Mouse (Mus musculus): ENCODE measurements at regions not wholly inside any gene's neighbourhood (a gene's known extent, or its start where the extent isn't known, plus 50 kb on each side); places are given as distances from the start of the nearest gene placed in this dataset.

GRCm38 (mm10) chr3:117440294-117440693, 79.6 kb upstream of the Plppr4 start:
- 53% methylated on average over 4 of the region's 4 CpGs for WGBS
- no peak overlapping the region for H3K27ac ChIP-seq (replicated peaks)
- H3K4me1 ChIP-seq: no peaks in the 10 kb centered on the region
- no peak for ATAC-seq (ENCODE audit: low FRiP score)
- no peak overlapping the region for H3K4me3 ChIP-seq (replicated peaks)
- no peaks in the 10 kb centered on the region for H3K9me3 ChIP-seq (replicated peaks)
- H3K27me3 ChIP-seq (replicated peaks): no peaks in the 10 kb centered on the region
- no peak overlapping the region for H3K4me2 ChIP-seq
- no peak overlapping the region for H3K9ac ChIP-seq (replicated peaks)
- H3K36me3 ChIP-seq: no peaks in the 10 kb centered on the region

DNA sequence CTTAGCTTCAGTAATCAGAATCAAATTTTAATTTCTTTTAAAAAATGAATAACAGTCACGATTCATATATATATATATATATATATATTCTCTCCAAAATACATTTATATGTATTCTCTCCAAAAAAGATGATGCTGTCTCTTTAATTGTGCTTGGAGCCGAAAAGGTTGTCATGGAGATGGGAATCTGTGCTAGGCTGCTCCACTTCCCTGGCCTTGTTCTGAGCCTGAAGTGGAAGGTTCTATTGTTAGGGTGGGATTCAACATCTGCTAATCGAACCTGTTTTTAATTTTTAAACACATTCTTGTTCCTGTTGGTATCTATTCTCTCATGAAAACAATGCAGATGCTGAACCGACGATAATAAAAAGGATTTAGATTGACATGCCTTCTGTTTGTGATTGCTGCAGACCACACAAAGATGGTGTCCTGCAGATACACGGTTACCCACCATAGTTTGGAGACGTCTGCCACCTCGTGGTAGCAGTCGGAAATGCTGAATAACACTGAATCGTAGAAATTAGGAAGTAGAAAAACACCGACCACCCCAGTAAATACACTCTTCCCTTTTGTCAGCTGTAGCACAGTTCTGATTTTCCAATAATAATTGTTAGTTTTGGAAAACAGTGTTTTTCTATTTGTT, 77.9 kb upstream of the Plppr4 start:
- Histone ChIP-seq H3K4me3 (replicated peaks) (no peak overlapping the region), H3K27me3 (replicated peaks) (no peaks in the 10 kb centered on the region), H3K27ac (replicated peaks) (no peak overlapping the region), H3K9me3 (replicated peaks) (no peaks in the 10 kb centered on the region), H3K9ac (replicated peaks) (no peak overlapping the region), H3K4me1 (no peaks in the 10 kb centered on the region), H3K4me2 (no peak overlapping the region), H3K36me3 (no peaks in the 10 kb centered on the region)
- 12% methylated on average over 11 of the region's 11 CpGs for WGBS
- peak; percentile 90 for ATAC-seq (ENCODE audit: low FRiP score)

GRCm38 (mm10) chr3:117424526-117424925, 63.9 kb upstream of the Plppr4 start:
- Histone ChIP-seq H3K27me3 (replicated peaks) (no peaks in the 10 kb centered on the region), H3K4me2 (no peak overlapping the region), H3K27ac (replicated peaks) (no peak overlapping the region), H3K9ac (replicated peaks) (no peak overlapping the region), H3K36me3 (no peaks in the 10 kb centered on the region), H3K4me3 (replicated peaks) (no peak overlapping the region), H3K9me3 (replicated peaks) (no peaks in the 10 kb centered on the region), H3K4me1 (no peaks in the 10 kb centered on the region)
- no peak for ATAC-seq (ENCODE audit: low FRiP score)
- WGBS: 72% methylated on average over 1 of the region's 1 CpGs

DNA sequence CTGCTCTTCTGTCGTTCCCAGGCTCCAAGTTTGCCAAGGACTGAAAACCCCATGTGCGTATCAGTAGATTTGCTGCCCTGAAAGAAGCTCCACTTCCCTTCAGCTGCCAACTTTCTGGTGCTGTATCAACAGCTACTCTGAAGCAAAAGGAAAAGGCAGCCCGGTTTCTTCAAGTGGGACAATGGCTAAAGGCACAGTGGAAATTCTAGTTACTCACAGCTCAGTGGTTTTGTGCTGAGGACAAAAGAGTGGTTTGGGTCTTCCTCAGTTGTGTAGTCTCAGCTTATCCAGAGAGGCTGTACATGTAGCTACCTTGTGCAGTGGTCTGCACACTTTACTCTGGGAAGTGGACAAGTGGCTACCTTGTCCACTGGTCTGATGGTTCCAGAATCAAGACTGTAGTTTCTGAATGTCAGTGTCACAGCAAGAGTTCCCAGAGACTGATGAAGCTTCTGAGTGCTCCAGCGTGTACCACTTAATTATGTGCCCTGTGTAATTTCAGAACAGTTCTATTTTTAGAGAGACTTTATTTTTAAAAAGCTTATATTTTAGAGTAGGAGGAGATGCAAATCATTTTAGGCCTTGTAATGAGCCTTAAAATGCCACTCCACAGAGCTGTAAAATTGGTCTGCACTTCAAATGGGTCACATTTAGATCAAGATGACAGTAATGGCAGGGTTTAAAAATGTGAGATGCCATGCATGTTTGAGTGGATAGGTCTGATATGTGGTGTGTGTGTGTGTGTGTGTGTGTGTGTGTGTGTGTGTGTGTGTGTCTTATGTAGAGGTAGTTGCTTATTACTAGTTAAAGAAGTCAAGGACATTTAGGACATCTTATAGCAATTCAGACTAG, 52.4 kb upstream of the Plppr4 start:
- H3K4me3 ChIP-seq (replicated peaks): no peak overlapping the region
- H3K27ac ChIP-seq (replicated peaks): no peak overlapping the region
- no peaks in the 10 kb centered on the region for H3K4me1 ChIP-seq
- no peak overlapping the region for H3K9ac ChIP-seq (replicated peaks)
- no peaks in the 10 kb centered on the region for H3K27me3 ChIP-seq (replicated peaks)
- ATAC-seq (ENCODE audit: low FRiP score): no peak
- no peaks in the 10 kb centered on the region for H3K9me3 ChIP-seq (replicated peaks)
- H3K36me3 ChIP-seq: no peaks in the 10 kb centered on the region
- WGBS: 61% methylated on average over 4 of the region's 4 CpGs
- H3K4me2 ChIP-seq: no peak overlapping the region
